Mouse (Mus musculus): ENCODE data around the gene Sarm1. TPM values are rescaled to one million over a fixed set of nuclear protein-coding genes. Genes with fewer than 3 reads are reported as not detected.

Sarm1 gene
- total and polyA plus RNA-seq, 2 experiments from 2014 or later: 34.7 to 47.5 TPM

DNA sequence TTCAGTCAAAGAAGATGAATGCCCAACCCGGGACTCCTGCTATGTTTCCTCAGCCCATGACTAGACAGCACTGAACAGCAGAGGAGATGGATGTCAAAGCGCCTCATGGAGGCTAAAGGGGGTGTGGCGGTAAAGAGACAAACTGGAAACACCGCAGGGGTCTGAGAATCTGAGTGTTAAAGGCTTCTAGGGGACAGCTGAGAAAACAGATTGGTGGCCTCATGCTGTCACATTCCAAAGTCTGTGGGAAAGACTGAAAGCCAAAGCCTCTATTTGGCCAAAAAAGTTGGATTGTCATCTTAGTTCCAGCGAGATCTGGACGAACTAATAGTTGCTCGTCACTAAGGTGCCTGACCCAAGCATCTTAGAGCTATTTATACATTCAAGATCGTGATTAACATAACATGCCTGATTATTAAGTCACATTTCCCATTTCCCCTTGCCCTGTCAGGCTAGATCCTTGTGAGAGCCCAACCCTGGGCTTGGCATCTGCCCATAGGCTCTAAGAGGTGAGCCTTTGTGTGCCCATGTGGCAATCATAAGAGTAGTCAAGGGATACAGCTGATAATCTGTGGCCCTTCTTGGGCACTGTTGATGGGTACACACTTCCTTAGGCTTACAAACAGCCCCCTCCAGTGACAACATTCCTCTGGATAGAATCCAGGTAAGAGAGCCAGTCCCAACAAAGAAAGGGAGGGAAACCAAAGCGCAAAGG is 25.8 kb upstream of the Sarm1 start:
- WGBS: 76% methylated on average over 9 of the region's 9 CpGs
- Histone ChIP-seq H3K36me3 (ENCODE audit: insufficient read depth) (peaks cover 95% of the 10 kb centered on the region), H3K4me3 (ENCODE audit: low read depth, low read length) (no peak overlapping the region), H3K27ac (ENCODE audit: low read depth, low read length) (no peak overlapping the region), H3K27me3 (ENCODE audit: insufficient read depth, low read length) (no peaks in the 10 kb centered on the region), H3K4me1 (ENCODE audit: insufficient read depth) (no peaks in the 10 kb centered on the region), H3K4me2 (ENCODE audit: low read depth) (no peak overlapping the region), H3K9ac (no peak overlapping the region), H3K9me3 (ENCODE audit: low read length) (no peaks in the 10 kb centered on the region)
- DNase-seq (no peak), ATAC-seq (no peak)
- TF ChIP-seq CTCF (IDR thresholded peaks at IDR 0.05; ENCODE audit: low read depth): no peak

- DNase-seq (no peak), ATAC-seq (no peak)
- Histone ChIP-seq H3K9me3 (ENCODE audit: low read length) (no peaks in the 10 kb centered on the region), H3K27ac (ENCODE audit: low read depth, low read length) (no peak overlapping the region), H3K27me3 (ENCODE audit: insufficient read depth, low read length) (no peaks in the 10 kb centered on the region), H3K4me2 (ENCODE audit: low read depth) (no peak overlapping the region), H3K4me3 (ENCODE audit: low read depth, low read length) (no peak overlapping the region), H3K36me3 (ENCODE audit: insufficient read depth) (peaks cover 96% of the 10 kb centered on the region), H3K9ac (no peak overlapping the region), H3K4me1 (ENCODE audit: insufficient read depth) (no peaks in the 10 kb centered on the region)
- 96% methylated on average over 1 of the region's 1 CpGs for WGBS
- peak; percentile 58 for TF ChIP-seq CTCF (IDR thresholded peaks at IDR 0.05; ENCODE audit: low read depth)
Observed at GRCm38 (mm10) chr11:78522481-78522997, 25.0 kb upstream of the Sarm1 start.

- no peak overlapping the region for H3K27ac ChIP-seq (ENCODE audit: low read depth, low read length)
- no peak for ATAC-seq
- 88% methylated on average over 3 of the region's 3 CpGs for WGBS
Observed at GRCm38 (mm10) chr11:78521880-78522279, 24.3 kb upstream of the Sarm1 start.

DNA sequence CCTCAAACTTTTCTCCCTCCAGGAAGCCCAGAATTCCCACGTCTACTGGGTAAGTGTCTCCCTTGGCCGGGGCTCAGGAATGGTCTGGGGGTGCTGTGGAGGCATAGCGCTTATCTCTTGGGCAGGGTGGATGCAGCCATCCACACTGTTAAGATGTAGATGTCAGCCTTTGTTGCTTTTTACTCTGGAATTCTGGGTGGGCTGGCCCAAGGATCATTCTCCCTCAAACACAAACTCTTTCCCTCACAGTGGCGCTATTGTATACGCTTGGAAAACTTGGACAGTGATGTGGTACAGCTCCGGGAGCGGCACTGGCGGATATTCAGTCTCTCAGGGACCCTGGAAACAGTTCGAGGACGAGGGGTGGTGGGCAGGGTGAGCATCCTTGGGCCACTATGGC is 21.4 kb upstream of the Sarm1 start:
- ATAC-seq (no peak), DNase-seq (no peak)
- Histone ChIP-seq H3K27me3 (ENCODE audit: insufficient read depth, low read length) (no peaks in the 10 kb centered on the region), H3K4me1 (ENCODE audit: insufficient read depth) (no peaks in the 10 kb centered on the region), H3K9ac (no peak overlapping the region), H3K4me3 (ENCODE audit: low read depth, low read length) (no peak overlapping the region), H3K4me2 (ENCODE audit: low read depth) (no peak overlapping the region), H3K27ac (ENCODE audit: low read depth, low read length) (no peak overlapping the region), H3K9me3 (ENCODE audit: low read length) (no peaks in the 10 kb centered on the region), H3K36me3 (ENCODE audit: insufficient read depth) (peaks cover 88% of the 10 kb centered on the region)
- TF ChIP-seq CTCF (IDR thresholded peaks at IDR 0.05; ENCODE audit: low read depth): no peak
- 82% methylated on average over 10 of the region's 10 CpGs for WGBS

More at GRCm38 (mm10) chr11:78521880-78522279, 24.3 kb upstream of the Sarm1 start:
- Histone ChIP-seq H3K9me3 (ENCODE audit: low read length) (no peaks in the 10 kb centered on the region), H3K36me3 (ENCODE audit: insufficient read depth) (peaks cover 91% of the 10 kb centered on the region), H3K4me3 (ENCODE audit: low read depth, low read length) (no peak overlapping the region), H3K4me2 (ENCODE audit: low read depth) (no peak overlapping the region), H3K9ac (no peak overlapping the region), H3K27me3 (ENCODE audit: insufficient read depth, low read length) (no peaks in the 10 kb centered on the region), H3K4me1 (ENCODE audit: insufficient read depth) (no peaks in the 10 kb centered on the region)
- DNase-seq: no peak
- no peak for TF ChIP-seq CTCF (IDR thresholded peaks at IDR 0.05; ENCODE audit: low read depth)

DNA sequence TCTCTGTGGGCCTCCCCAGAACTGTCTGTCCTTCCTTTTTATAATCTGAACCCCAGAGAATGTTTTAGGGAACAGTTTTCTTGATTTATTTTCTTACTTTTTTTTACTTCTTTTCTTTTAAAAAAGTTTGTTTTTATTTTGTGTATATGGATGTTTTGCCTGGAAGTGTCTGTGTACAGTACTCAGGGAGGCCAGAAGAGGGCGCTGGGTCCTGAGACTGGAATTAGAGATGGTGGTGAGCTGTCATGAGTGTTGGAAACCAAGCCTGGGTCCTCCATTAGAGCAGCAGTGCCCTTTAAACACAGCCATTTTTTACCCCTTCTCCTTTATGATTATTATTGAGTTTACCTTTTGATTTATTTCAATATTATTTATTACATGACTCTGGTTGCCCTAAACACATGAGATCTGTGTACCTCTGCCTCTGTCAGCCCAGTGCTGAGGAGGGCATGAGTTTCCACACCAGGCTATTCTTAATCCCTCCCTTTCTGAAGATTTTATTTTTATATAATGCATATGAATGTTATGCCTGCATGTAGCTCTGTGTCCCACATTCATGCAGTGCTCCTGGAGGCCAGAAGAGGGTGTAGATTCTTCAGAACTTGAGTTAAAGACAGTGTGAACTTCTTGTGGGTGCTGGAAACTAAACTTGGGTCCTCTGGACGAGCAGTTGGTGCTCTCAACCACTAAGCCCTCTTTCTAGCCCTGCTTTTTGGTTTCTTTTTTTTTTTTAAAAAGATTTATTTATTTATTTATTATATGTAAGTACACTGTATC is 18.2 kb upstream of the Sarm1 start:
- no peak for ATAC-seq
- H3K27me3 ChIP-seq (ENCODE audit: insufficient read depth, low read length): no peaks in the 10 kb centered on the region
- no peaks in the 10 kb centered on the region for H3K9me3 ChIP-seq (ENCODE audit: low read length)
- no peak for DNase-seq
- H3K4me2 ChIP-seq (ENCODE audit: low read depth): no peak overlapping the region
- H3K9ac ChIP-seq: no peak overlapping the region
- H3K4me1 ChIP-seq (ENCODE audit: insufficient read depth): peaks cover 14% of the 10 kb centered on the region; the same call in 1 of the 2 replicates
- H3K36me3 ChIP-seq (ENCODE audit: insufficient read depth): peaks cover 56% of the 10 kb centered on the region
- TF ChIP-seq CTCF (IDR thresholded peaks at IDR 0.05; ENCODE audit: low read depth): peak; percentile 23; the same call in 1 of the 2 replicates
- H3K4me3 ChIP-seq (ENCODE audit: low read depth, low read length): no peak overlapping the region
- no peak overlapping the region for H3K27ac ChIP-seq (ENCODE audit: low read depth, low read length)
- WGBS: 62% methylated on average over 2 of the region's 2 CpGs

DNA sequence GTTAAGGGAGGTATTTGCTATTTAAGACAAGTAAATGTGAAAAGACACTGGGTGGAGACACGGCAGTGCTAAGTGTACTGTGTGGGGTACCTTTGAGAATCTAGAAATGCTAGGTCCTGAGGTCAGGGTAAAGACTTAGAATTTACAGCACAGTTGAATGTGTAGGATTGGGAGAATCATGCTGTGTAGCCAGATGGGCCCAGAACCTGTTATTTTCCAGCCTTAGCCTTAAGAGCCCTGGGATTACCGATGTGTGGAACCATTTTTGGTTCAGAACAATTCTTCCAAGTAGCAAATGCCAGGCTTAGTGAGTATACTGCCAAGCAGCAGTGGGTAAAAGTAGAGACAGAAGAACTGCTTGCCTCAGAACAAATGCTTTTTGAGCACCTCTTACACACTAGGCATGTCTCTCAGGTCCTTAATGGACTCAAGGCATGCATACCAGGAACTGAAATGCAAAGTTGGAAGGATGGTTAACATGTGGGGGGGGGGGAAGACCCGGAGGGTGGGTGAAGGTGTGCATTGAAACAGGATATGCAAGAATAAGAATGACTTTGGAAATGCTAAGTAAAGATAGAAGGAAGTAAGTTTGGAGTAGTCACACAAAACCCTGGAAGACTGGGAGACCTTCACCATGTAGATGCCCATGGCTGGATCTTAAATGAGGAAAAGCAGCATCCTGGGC is 15.7 kb upstream of the Sarm1 start:
- no peak for ATAC-seq
- H3K9me3 ChIP-seq (ENCODE audit: low read length): no peaks in the 10 kb centered on the region
- H3K9ac ChIP-seq: peak overlapping the region; percentile 99
- 74% methylated on average over 3 of the region's 3 CpGs for WGBS
- no peaks in the 10 kb centered on the region for H3K27me3 ChIP-seq (ENCODE audit: insufficient read depth, low read length)
- no peak for DNase-seq
- peak overlapping the region; percentile 92 for H3K4me2 ChIP-seq (ENCODE audit: low read depth)
- H3K4me3 ChIP-seq (ENCODE audit: low read depth, low read length): peak overlapping the region; percentile 99
- H3K36me3 ChIP-seq (ENCODE audit: insufficient read depth): peaks cover 44% of the 10 kb centered on the region
- H3K27ac ChIP-seq (ENCODE audit: low read depth, low read length): no peak overlapping the region
- H3K4me1 ChIP-seq (ENCODE audit: insufficient read depth): peaks cover 14% of the 10 kb centered on the region; the same call in 1 of the 2 replicates
- no peak for TF ChIP-seq CTCF (IDR thresholded peaks at IDR 0.05; ENCODE audit: low read depth)
